Mouse (Mus musculus) thymus, adult 2 months (tissue): Measurements from ENCODE around the gene Sim2.

Source experiments
- CTCF ChIP-seq: fragments of 200-500 bp; IDR thresholded peaks from 2 replicates; pipeline ENCODE4 v1.5.1; 2012; ENCODE audit warnings: mild to moderate bottlenecking, control low read depth, low read length, moderate library complexity, borderline replicate concordance; ENCODE audit not compliant: control insufficient read depth, poor library complexity, insufficient read depth; ENCODE audit errors: extremely low read depth
- POLR2A ChIP-seq: fragments of 200-500 bp; IDR thresholded peaks from 2 replicates; pipeline ENCODE4 v1.6.1; 2012; ENCODE audit warnings: mild to moderate bottlenecking, low read length, control low read depth, moderate library complexity; ENCODE audit not compliant: control insufficient read depth, poor library complexity, insufficient read depth; ENCODE audit errors: extremely low read depth

DNA sequence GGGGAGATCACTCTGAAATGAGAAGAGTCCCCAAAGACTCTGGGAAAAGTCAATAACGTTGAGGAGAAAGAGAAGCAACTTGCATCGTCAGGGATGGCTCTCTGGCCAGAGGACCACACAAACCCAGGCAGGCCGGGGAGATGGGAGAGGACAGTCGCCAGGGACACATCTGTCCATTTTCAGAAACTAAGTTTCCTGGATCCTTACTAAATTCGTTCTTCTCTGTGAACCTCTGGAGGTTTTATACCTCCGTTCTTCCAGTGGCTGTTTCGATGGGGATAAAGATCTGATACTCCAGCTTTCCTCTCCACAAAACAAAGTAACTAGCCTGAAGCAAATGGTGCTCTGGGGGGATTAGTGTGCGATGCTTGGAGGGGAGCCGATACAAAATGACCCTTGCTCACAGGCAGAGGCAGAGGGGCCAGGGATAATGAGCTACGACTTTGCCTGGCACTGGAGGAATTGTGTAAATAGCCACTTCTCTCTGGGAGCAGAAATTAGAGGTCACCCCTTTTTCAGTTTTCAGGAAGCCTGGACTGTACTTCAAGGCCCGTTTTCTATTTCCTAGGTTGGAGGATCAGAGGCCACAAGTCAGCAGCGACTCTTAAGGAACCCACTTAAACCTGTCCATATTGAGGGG is 7.9 kb downstream of the Sim2 start:
- TF ChIP-seq POLR2A (no peak), CTCF (no peak)
